Mouse (Mus musculus): ENCODE results near the gene Ntpcr. TPM values are rescaled to one million over a fixed set of nuclear protein-coding genes. Genes with fewer than 3 reads are reported as not detected.

Ntpcr gene
- total and polyA plus RNA-seq, 3 experiments = 15.1 to 25.0 (median 24.0) TPM

- H3K9ac ChIP-seq (ENCODE audit: insufficient read depth, low read depth) = no peak overlapping the region
- in situ Hi-C loops (cut with MboI; ENCODE audit: low pct_ligation_motif_present, low pct_unique_long_range_greater_than_20kb, low sequenced_read_pairs) = no loop called here
- no peak overlapping the region for H3K4me3 ChIP-seq (replicated peaks in 1 of 3; ENCODE audit: low read depth in 2 of 3, low read length in 2 of 3, poor library complexity in 1 of 3)
- dilution Hi-C loops (cut with MboI; ENCODE audit: extremely low pct_ligation_motif_present, extremely low pct_unique_long_range_greater_than_20kb, low sequenced_read_pairs) = no loop called here
- H3K27ac ChIP-seq (ENCODE audit: insufficient read depth, low read depth) = no peak overlapping the region
- no peaks in the 10 kb centered on the region for H3K27me3 ChIP-seq (replicated peaks)
- TF ChIP-seq JUND (conservative IDR thresholded peaks at IDR 0.05; ENCODE audit: low read depth, low read length) = no peak
- TF ChIP-seq E2F4 (IDR thresholded peaks at IDR 0.05; ENCODE audit: insufficient replicate concordance, low read depth, low read length) = no peak
- no peak for TF ChIP-seq JUN (IDR thresholded peaks at IDR 0.05; ENCODE audit: insufficient read depth, low read depth, low read length)
- no peak for TF ChIP-seq MAX (IDR thresholded peaks at IDR 0.05; ENCODE audit: low read length)
- no peak for TF ChIP-seq UBTF (IDR thresholded peaks at IDR 0.05; ENCODE audit: low read depth, low read length)
- no peaks in the 10 kb centered on the region for H3K79me2 ChIP-seq (replicated peaks; ENCODE audit: control insufficient read depth, extremely low read depth, insufficient read depth, poor library complexity, severe bottlenecking)
- DNase-seq (ENCODE audit: extremely low read depth) = no peak
- no peak overlapping the region for H3K4me2 ChIP-seq (ENCODE audit: insufficient read depth, low read depth, poor library complexity, severe bottlenecking)
- H3K9me3 ChIP-seq (replicated peaks; ENCODE audit: low read length) = peaks cover 17% of the 10 kb centered on the region
- peaks cover 0 to 2% of the 10 kb centered on the region in 2 experiments for H3K36me3 ChIP-seq (replicated peaks in 1 of 2; ENCODE audit: control insufficient read depth in 1 of 2, insufficient read depth in 1 of 2, low read length in 1 of 2)
- peaks cover 18 to 26% of the 10 kb centered on the region in 2 experiments for H3K4me1 ChIP-seq (ENCODE audit: control insufficient read depth in 1 of 2, insufficient read depth in 2 of 2)
Measured at GRCm38 (mm10) chr8:125695951-125696350, 33.8 kb upstream of the Ntpcr start.

GRCm38 (mm10) chr8:125699391-125700025, 30.3 kb upstream of the Ntpcr start:
- H3K9ac ChIP-seq (ENCODE audit: insufficient read depth, low read depth) = no peak overlapping the region
- in situ Hi-C loops (cut with MboI; ENCODE audit: low pct_ligation_motif_present, low pct_unique_long_range_greater_than_20kb, low sequenced_read_pairs) = loop anchor here (5.0 kb wide), 1 partner anchor 517 kb away; no protein-coding TSS in a partner anchor
- peaks cover 17% of the 10 kb centered on the region for H3K9me3 ChIP-seq (replicated peaks; ENCODE audit: low read length)
- peak overlapping the region; percentile 92 for H3K27ac ChIP-seq (ENCODE audit: insufficient read depth, low read depth)
- DNase-seq (ENCODE audit: extremely low read depth) = peak; percentile 78
- peaks cover 14 to 16% of the 10 kb centered on the region in 2 experiments for H3K4me1 ChIP-seq (ENCODE audit: control insufficient read depth in 1 of 2, insufficient read depth in 2 of 2)
- dilution Hi-C loops (cut with MboI; ENCODE audit: extremely low pct_ligation_motif_present, extremely low pct_unique_long_range_greater_than_20kb, low sequenced_read_pairs) = no loop called here
- no peaks in the 10 kb centered on the region for H3K79me2 ChIP-seq (replicated peaks; ENCODE audit: control insufficient read depth, extremely low read depth, insufficient read depth, poor library complexity, severe bottlenecking)
- no peak overlapping the region for H3K4me3 ChIP-seq (replicated peaks in 1 of 3; ENCODE audit: low read depth in 2 of 3, low read length in 2 of 3, poor library complexity in 1 of 3)
- peaks cover 0 to 2% of the 10 kb centered on the region in 2 experiments for H3K36me3 ChIP-seq (replicated peaks in 1 of 2; ENCODE audit: control insufficient read depth in 1 of 2, insufficient read depth in 1 of 2, low read length in 1 of 2)
- no peak overlapping the region for H3K4me2 ChIP-seq (ENCODE audit: insufficient read depth, low read depth, poor library complexity, severe bottlenecking)
- no peaks in the 10 kb centered on the region for H3K27me3 ChIP-seq (replicated peaks)
- no peak for TF ChIP-seq POLR2AphosphoS2 (IDR thresholded peaks at IDR 0.05; ENCODE audit: low read depth, low read length)
- no peak for TF ChIP-seq MAZ (IDR thresholded peaks at IDR 0.05; ENCODE audit: low read depth, low read length)
- no peak for TF ChIP-seq ZNF384 (IDR thresholded peaks at IDR 0.05; ENCODE audit: low read depth, low read length)
- no peak; the same call in 1 of the 2 replicates for TF ChIP-seq MAX (IDR thresholded peaks at IDR 0.05; ENCODE audit: low read length)
- TF ChIP-seq PAX5 (IDR thresholded peaks at IDR 0.05; ENCODE audit: low read length) = no peak
- no peak for TF ChIP-seq USF2 (conservative IDR thresholded peaks at IDR 0.05; ENCODE audit: low read depth, low read length)
- no peak for TF ChIP-seq UBTF (IDR thresholded peaks at IDR 0.05; ENCODE audit: low read depth, low read length)
- no peak for TF ChIP-seq HCFC1 (IDR thresholded peaks at IDR 0.05; ENCODE audit: low read depth, low read length)
- no peak for TF ChIP-seq ZC3H11A (IDR thresholded peaks at IDR 0.05; ENCODE audit: low read depth, low read length)
- no peak for TF ChIP-seq GABPA (IDR thresholded peaks at IDR 0.05; ENCODE audit: insufficient replicate concordance, low read depth, low read length)
- TF ChIP-seq POLR2A (IDR thresholded peaks at IDR 0.05; ENCODE audit: low read depth, low read length) = 0 out of 2 replicates have a peak, but pooled peaks have one; percentile 39
- TF ChIP-seq CTCF (conservative IDR thresholded peaks at IDR 0.05 in 1 of 2, IDR thresholded peaks at IDR 0.05 in 1 of 2; ENCODE audit: low read depth in 2 of 2, low read length in 2 of 2) = no peak
- TF ChIP-seq TCF12 (IDR thresholded peaks at IDR 0.05; ENCODE audit: low read depth, low read length) = peak; percentile 78; the same call in 1 of the 2 replicates
- no peak for TF ChIP-seq SMC3 (IDR thresholded peaks at IDR 0.05; ENCODE audit: low read depth, low read length)
- TF ChIP-seq ZKSCAN1 (IDR thresholded peaks at IDR 0.05; ENCODE audit: borderline replicate concordance, low read depth, low read length) = no peak
- peak; percentile 75 for TF ChIP-seq BHLHE40 (IDR thresholded peaks at IDR 0.05; ENCODE audit: low read depth, low read length)
- TF ChIP-seq TBP (conservative IDR thresholded peaks at IDR 0.05; ENCODE audit: low read depth, low read length) = no peak; the same call in 1 of the 2 replicates
- no peak for TF ChIP-seq SIN3A (IDR thresholded peaks at IDR 0.05; ENCODE audit: low read length)
- peak; percentile 59; the same call in 1 of the 2 replicates for TF ChIP-seq RCOR1 (conservative IDR thresholded peaks at IDR 0.05; ENCODE audit: low read depth, low read length)
- TF ChIP-seq ZMIZ1 (IDR thresholded peaks at IDR 0.05; ENCODE audit: low read depth, low read length) = no peak
- TF ChIP-seq EP300 (IDR thresholded peaks at IDR 0.05; ENCODE audit: low read length) = peak; percentile 91
- no peak for TF ChIP-seq E2F4 (IDR thresholded peaks at IDR 0.05; ENCODE audit: insufficient replicate concordance, low read depth, low read length)
- TF ChIP-seq IRF4 (IDR thresholded peaks at IDR 0.05; ENCODE audit: low read depth, low read length) = peak; percentile 96
- TF ChIP-seq MYC (IDR thresholded peaks at IDR 0.05; ENCODE audit: low read depth, low read length) = peak; percentile 73
- no peak for TF ChIP-seq NRF1 (IDR thresholded peaks at IDR 0.05; ENCODE audit: low read depth, low read length)
- no peak for TF ChIP-seq RAD21 (IDR thresholded peaks at IDR 0.05; ENCODE audit: low read depth, low read length)
- TF ChIP-seq JUN (IDR thresholded peaks at IDR 0.05; ENCODE audit: insufficient read depth, low read depth, low read length) = peak; percentile 51; the same call in 1 of the 2 replicates
- TF ChIP-seq USF1 (IDR thresholded peaks at IDR 0.05; ENCODE audit: low read depth, low read length) = no peak
- no peak for TF ChIP-seq MXI1 (IDR thresholded peaks at IDR 0.05; ENCODE audit: low read depth, low read length)
- peak; percentile 83 for TF ChIP-seq ETS1 (conservative IDR thresholded peaks at IDR 0.05; ENCODE audit: low read depth, low read length)

All from CH12.LX (cell line).